Mouse (Mus musculus) megakaryocyte progenitor cell, adult 5-6 weeks (primary cell): ENCODE data around the gene Gm10642. TPM values are rescaled to one million over a fixed set of nuclear protein-coding genes. Genes with fewer than 3 reads are reported as not detected.

Experiments used
- ATAC-seq: replicated peaks from 2 replicates; pipeline ENCODE4 v1.8.0; 2016; ENCODE audit warnings: mild to moderate bottlenecking, moderate TSS enrichment, inconsistent platforms; ENCODE audit not compliant: poor library complexity
- total RNA-seq, 2 experiments: library from RNA; stranded (forward) in 1 of 2; stranded (reverse) in 1 of 2; fragments of 157-497, 149-512 nt in 1 of 2; fragments of 200-1000 nt in 1 of 2; gene quantifications; 2 replicates each; pipeline versions ENCODE4 v1.2.3 to v1.2.4; 2015 to 2017

Gene Gm10642
- total RNA-seq, 2 experiments from 2014 or later = 0.92 TPM; not detected in 1

DNA sequence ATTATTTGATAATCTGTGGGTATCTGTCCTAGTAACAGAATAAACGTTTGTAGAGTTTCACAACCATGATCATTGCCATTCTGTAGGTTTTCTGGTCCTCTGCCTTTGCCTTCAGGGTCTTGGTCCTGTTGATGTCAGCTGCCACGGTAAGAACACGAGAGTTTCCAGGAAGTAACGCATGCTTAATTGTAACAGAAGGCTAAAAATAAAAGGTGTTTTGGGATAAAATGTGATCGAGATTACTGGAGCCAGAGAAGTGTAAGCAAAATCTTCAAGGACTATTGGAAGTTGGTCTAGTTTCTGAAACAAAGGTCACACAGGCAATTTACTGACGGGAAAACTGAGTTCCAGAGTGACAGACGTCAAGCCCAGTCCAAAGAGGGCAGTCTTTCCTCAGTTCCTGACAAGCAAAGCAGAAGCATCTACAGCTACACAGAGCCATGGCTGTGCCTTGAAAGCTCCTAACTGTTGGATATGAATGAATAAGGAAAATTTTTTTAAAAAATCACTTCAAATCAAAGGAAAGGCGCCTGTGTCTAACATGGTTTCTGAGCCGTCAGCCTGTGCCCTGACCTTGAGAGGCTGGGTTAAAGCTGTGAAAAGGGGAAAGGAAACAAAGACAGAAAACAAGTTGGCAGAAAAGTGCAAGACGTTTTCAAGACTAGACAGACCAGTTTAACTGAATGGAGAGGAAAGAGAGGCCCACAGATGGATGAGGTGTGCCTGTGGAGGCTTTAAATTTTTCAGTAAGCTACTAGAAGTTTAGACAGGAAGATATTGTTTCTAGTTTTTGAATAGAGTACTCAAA, 15.9 kb downstream of the Gm10642 start:
- no peak; the same call in 1 of the 2 replicates for ATAC-seq

DNA sequence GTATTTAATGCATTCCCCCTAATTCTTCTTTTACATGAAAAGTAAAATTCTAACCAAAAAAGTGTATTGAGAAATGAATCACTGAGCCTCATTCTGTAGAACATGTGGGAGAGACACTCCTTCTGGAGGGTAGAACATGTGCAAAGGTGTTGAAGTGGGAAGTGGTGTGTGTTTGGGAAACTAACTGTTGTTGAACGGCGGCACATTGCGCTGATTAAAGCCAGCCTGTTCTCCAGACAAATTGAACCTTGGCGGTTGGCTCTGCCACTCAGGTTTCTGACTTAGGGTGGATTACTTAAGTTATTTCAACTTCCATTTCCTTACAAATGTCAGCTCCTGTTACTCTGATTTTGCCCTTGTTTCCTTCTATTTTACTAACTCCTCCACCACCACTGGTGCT, 17.6 kb downstream of the Gm10642 start:
- no peak for ATAC-seq

DNA sequence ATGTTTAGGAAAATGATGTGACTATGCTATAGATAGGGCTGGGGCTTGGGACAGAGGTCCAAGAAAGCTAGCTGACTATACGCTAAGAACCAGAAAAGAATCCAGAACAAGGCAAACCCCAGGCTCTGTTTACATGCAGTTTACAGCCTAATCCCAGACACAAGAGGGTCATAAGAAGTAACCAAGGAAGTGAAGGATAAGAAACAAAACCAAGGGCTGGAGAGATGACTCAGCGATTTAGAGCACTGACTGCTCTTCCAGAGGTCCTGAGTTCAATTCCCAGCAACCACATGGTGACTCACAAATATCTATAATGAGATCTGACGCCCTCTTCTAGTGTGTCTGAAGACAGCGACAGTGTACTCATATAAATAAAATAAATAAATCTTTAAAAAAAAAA, 19.1 kb downstream of the Gm10642 start:
- ATAC-seq = no peak

DNA sequence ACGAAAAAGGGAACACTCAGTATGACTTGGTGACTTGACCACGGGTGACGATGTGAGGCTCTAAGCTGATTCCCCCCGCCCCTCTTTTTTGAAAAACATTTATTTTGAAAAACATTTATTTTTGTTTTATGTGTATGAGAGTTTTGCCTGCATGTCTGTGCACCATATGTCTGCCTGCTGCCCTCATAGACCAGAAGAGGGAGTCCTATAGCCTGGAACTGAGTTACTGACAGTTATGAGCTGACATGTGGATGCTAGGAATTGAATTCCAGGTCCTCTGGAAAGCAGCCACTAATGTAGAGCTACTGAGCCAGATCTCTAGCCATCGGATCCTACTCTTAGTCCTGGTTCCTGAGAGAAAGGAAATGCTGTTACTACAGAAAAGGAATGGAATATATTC, 19.9 kb downstream of the Gm10642 start:
- no peak for ATAC-seq

DNA sequence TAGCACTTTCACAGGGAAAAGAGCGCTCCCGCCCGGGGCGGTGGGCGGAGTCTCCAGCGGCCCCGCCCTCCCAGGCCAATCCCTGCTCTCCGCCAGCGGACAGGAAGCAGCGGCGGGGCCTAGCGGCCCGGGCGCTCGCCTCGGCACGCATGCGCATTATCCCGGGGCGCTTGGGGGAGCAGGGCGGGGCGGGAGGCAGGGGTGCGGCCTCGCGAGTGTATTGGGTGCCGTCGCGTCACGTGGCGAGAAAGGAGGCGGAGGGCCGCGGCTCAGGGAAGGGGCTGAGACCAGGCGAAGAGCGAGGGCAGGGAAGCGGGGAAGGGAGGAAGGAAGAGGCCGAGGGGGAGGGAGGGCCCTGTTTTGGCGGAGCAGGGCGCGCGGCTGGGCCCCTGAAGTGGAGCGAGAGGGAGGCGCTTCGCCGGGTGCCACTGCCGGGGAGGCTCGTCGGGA, 22.7 kb downstream of the Gm10642 start, which contains the start of gene Adam10:
TSS of gene Adam10 (plus strand) at position 316 of the 450 bp plus-strand sequence.
- ATAC-seq = peak; percentile 94

DNA sequence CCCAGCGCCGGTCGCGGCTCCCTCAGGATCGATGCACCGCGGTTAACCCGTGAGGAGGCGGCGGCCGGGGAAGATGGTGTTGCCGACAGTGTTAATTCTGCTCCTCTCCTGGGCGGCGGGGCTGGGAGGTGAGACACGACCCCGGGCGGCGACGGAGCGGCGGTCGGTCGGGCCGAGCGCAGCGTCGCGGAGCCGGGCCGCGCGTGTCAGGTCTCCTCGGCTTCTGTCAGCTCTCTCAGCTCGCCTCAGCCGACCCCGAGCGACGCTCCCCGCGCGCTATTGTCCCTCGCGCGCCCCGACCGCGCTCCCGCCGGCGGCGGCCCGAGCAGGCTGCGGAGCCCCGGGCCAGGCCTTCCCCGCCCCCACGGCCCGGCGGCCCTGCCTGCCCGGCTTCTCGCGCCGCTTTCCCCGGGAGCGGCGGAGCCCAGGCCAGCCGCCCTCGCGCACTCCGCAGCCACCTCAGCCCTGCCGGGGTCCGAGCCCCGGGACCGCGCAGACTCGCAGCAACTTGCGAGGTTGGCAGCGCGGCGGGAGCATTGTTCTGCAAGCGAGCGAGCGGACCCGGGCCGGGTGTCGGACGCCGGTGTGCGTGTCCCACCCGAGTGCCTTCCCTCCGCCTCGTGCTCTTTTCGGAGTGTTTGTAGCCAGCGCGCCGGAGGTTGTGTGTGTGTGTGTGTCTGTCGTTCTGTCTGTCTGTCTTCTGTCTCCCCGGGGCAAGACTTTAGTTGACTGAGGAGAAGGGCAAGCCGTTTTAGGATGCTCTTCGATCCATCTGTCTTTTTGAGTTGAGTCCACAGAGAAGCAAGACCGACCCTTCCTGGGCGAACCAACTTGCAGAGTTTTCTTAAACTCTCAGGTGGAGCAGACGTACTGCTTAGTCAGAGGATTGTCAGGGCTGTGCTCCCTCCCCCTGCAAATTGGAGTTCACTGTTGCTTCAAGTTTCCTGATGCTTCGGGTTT, 23.4 kb downstream of the Gm10642 start:
- ATAC-seq = peak; percentile 16; the same call in 1 of the 2 replicates

DNA sequence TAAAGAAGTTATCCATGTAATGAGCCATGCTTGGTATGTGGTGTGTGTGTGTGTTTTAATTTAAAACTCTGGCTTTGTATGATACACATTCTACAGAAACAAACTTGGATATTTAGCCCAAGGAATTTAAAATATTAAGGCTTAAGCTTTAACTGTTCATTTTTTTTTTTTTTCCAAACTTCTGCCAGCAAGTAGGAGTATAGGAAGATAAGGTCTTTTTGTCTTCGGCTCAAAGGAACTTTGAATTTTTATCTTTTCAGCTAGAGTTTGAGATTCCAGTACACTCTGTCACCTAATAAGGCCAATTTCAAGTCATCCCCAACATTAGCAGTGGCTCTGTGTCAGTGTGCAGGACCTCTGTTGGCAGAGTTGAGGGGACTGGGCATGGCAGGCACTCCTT, 26.2 kb downstream of the Gm10642 start:
- no peak for ATAC-seq

DNA sequence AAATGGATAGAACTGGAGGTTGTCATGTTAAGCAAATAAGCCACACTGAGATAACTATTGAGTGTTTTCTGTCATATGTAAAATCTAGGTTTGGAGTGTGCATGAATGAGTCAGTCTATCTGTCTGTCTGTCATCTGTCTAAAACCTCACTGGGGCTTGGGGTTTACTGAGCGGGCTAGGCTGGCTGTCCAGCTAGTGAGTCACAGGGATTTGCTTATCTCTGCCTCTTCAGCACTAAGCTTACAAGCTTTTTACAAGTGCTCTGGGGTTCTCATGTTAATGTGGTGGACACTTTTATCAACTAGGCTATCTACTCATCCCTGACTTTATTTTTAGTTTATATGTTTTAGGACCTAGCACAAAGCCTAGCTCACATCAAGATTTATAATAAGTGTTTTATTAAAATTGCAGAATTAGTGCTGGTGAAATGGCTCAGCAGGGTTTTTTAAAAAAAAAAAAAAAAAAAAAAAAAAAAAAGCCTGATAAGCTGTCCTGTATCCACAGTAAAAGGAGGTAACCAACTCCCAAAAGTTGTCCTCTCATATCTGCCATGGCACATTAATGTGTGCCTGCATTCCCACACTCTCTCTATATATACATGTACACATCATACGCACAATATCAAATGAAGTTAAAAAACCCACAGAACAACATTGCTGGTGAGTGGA, 32.4 kb downstream of the Gm10642 start:
- peak; percentile 71 for ATAC-seq

DNA sequence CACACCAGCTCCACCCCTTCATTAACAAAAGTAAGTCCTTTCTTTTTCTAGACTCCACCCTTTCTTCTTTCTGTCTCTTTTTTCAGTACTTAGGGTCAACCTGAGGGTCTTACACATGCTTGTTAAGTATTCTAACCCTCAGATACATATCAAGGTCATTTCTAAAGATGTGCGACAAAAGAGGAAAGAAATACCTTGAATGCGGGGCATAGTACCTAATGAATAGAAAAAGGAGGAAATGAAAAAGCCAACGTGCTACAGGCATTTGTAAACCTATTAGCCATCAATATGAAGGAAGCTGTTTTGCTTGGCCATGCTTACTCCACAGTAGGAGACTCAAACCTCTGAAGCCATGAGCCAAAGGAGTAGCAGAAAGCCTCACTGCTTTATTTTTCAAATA, 33.9 kb downstream of the Gm10642 start:
- ATAC-seq = no peak

DNA sequence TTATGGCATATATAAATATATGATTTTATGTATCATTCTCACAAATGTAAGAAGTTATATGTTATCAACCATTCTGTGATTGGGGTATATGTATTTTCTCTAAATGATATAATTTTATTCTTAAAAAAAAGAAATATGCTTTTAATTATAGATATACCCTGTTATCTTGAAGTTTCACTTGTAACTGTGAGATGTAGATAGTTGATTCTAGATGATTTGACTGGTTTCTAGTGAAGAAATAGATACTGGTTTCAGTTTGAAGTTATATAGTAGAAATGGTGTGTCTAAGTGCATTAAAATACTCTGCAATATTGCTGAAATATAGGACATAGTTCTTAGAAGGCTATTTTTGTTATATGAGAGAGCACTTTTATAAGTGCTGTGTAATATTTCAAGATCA, 34.5 kb downstream of the Gm10642 start:
- ATAC-seq = no peak

DNA sequence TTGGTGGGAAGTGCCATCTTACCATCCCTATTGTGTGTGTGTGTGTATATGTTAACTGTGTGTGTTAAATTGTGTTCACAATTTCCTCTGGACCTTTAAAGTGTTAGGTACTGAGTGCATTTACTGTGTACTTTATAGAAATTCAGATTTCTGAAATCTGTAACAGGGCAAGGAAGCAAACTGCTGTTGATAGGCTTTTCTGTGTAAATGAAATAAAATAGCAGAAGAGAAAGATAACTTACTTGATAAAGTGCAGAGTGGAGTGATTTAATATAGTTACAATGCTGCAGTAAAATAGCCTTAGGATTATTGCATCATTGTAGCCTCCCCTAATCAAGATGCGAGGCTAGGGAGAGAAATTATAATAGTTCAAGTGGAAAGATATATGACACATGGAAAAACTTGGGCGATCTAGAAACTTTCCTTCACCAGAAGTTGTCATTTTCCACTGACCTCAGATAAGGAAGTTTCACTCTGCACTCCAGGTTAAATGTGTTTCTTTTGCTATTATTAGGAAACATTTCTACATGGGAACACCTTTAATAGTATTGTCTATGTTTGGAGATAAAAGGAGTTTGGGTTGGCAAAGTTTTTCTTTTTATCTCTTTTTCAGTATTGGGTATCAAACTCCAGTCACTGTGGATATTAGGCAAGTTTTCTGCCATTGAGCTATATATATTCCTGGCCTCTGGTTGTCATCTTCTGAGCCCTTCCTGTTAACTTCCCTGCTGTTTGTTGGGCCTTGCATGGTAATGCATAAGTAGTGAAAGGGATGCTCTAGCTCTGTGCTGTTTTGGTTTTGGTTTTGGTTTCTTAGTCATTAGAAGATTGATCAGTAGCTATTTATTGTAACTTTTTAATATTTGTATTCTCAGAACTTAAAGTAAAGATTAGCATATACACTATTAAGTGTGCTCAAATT, 36.0 kb downstream of the Gm10642 start:
- peak; percentile 23; the same call in 1 of the 2 replicates for ATAC-seq

DNA sequence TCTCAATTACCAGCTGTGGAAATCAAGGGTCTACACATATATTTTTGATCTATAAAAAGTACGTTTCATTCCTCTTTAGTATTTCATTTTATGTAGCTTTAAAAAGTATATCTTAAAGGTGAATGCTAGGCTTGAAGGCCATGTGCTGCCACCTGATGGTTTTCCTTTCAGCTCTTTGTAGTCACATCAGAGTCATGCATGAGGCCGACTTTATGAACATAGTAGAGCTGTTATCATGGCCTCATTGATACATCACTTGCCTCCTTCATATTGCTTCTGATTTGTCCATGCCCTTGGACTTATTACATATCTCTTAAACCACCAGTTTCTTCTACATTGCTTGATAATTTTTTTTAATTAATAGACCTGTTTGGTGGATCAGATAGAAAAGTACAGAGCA, 39.7 kb downstream of the Gm10642 start:
- ATAC-seq = peak; percentile 57

DNA sequence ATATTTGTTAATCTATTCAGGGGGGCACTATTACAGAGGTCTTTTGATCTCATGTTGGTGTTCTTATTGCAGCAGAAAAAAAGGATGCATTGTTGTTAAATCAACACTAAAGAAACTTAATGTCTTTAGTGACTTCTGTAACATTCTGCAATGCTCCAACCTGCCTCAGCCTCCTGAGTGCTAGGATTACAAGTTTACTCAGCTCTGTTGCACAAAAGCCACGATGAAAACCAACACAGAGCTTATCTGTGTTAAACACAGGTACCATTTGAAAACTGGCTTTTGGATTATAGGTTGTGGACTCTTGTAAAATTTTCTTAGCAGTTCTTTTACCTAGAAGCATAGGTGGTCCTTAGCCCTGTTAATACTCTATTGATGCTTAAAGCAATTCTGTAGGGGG, 42.0 kb downstream of the Gm10642 start:
- peak; percentile 46 for ATAC-seq

DNA sequence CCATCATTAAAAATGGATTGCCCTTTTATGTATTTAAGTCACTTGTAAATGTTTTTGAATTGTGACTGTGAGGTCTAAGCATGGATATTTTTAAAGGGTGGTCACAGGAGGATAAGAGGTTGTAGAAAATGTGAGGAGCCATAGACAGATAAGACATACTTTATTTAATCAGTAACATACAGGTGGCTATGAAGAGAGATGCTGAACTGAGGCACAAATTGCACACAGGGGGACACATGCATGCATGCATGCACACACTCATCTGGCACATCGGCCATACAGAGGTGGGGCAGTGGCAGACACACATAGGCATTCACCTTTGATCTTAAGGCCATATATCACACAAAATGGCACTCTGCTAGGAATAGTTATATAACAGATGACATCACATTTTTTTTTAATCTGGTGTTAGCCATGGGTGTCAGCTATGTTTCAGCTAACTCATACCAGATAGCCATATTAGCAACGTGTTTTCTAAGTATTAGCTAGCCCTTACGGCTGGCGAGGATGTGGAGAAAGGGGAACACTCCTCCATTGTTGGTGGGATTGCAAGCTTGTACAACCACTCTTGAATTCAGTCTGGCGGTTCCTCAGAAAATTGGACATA, 47.6 kb downstream of the Gm10642 start:
- ATAC-seq = peak; percentile 70

DNA sequence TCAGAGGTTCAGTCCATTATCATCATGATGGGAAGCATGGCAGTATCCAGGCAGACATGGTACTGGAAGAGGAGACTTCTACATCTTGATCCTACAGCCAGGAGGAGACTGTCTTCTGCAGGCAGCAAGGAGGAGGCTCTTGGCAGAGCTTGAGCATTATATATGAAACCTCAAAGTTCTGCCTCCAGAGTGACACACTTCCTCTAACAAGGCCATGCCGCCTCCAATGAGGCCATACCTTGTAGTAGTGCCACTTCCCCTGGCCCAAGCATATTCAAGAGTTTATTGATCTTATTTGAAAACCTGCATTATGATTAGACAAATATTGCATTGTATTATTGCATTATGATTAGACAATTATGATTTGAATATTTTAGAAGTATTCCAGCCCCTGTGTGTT, 50.4 kb downstream of the Gm10642 start:
- 0 out of 2 replicates have a peak, but pooled peaks have one; percentile 29 for ATAC-seq
